Mouse (Mus musculus) T-cell, adult 66 days (primary cell): ENCODE results near the gene Kap. TPM values are rescaled to one million over a fixed set of nuclear protein-coding genes. Genes with fewer than 3 reads are reported as not detected.

Source experiments
- total RNA-seq, 2 experiments: library from RNA; stranded (reverse); gene quantifications; 3 replicates in 1 of 2; 4 replicates in 1 of 2; pipeline ENCODE4 v1.2.4; 2023

Gene Kap
- total RNA-seq: not detected

GRCm38 (mm10) chr6:133853526-133853925 lies at the start of gene Kap:
Kap (minus strand) TSS chr6:133853762.

Other genes starting within 250 kb of the Kap start
- gene Etv6, start 181.9 kb upstream of the Kap start, total RNA-seq: 10 to 100 TPM; 26.6 to 28.7 TPM